ENCODE assay signal across 8 mouse cellular contexts in the genomic region with DNA sequence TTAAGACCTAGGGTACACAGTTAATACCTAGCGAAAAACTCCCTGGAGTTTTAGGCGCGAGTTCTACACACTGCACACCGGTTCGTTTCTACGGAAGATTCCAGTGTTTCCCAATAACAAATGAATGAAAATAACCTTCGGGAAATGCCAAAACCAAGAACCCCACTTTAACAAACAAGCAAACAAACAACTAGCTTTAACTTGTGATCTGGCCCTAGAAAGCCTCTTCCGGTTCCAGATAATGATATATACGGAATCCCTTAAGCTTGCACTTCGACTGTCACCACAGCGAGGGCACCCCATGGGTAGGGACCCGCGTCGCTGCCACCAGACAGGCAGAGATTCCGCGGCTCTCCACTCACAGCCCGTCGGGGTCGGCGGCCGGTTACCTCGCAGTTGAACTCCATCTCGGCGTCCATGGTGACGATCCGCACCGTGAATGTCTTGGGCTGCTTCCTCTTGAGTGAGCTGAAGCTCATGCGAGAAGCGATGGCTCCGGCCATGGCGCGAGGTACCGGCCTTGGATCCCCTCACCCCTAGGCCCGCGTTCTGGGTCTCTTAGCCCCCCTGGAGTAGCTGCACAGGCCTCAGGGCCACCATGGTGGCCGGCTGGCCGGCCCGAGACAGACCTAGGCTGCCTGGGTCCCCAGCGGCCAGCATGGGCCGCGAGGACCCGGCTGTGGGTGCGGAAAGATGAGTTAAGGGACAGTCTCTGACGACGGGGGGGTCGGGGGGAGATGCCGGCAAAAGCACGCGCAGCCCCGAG. TPM values are rescaled to one million over a fixed set of nuclear protein-coding genes. Genes with fewer than 3 reads are reported as not detected.
DNase-seq lines count a peak whose midpoint lies in the region; ATAC-seq lines count a peak whose summit lies in the region.

No protein-coding gene starts in this region.

- no peak for DNase-seq in neural tube, embryonic 11.5 days (ENCODE audit: low spot score)
- DNase-seq in neural tube, embryonic 10.5 days (ENCODE audit: extremely low spot score, low spot score), result no peak
- peak; percentile 39 for DNase-seq in gastrocnemius, postnatal 14 days
- peak; percentile 63 for DNase-seq in kidney, adult 18-20 months

- peak; percentile 69 for ATAC-seq in neural tube, embryonic 11.5 days (ENCODE audit: insufficient read depth, low FRiP score, low TSS enrichment)
- ATAC-seq in common myeloid progenitor, adult 5-6 weeks (replicated peaks; ENCODE audit: low read depth, poor library complexity, severe bottlenecking), result peak; percentile 22
- peak; percentile 11 for ATAC-seq in liver, embryonic 12.5 days
- peak; percentile 51; the same call in 1 of the 2 replicates for ATAC-seq in monocyte, adult 5-6 weeks (replicated peaks; ENCODE audit: insufficient number of reproducible peaks, low FRiP score, low TSS enrichment, poor library complexity, severe bottlenecking)
- ATAC-seq in stomach, embryonic 16.5 days (ENCODE audit: insufficient read depth, low FRiP score), result peak; percentile 12

- H3K27me3 ChIP-seq in neural tube, embryonic 11.5 days (ENCODE audit: control insufficient read depth, insufficient read depth, low read length), result no peaks in the 10 kb centered on the region
- H3K27me3 ChIP-seq in liver, embryonic 12.5 days (replicated peaks), result no peaks in the 10 kb centered on the region
- no peaks in the 10 kb centered on the region for H3K27me3 ChIP-seq in stomach, embryonic 16.5 days (ENCODE audit: control insufficient read depth, insufficient read depth, low read length)

- H3K36me3 ChIP-seq in neural tube, embryonic 11.5 days (ENCODE audit: control insufficient read depth, insufficient read depth, low read length), result no peaks in the 10 kb centered on the region
- H3K36me3 ChIP-seq in liver, embryonic 12.5 days, result peaks cover 6% of the 10 kb centered on the region; the same call in 1 of the 2 replicates
- no peaks in the 10 kb centered on the region for H3K36me3 ChIP-seq in stomach, embryonic 16.5 days (ENCODE audit: control insufficient read depth, insufficient read depth, low read length)

- peak overlapping the region; percentile 95 for H3K9ac ChIP-seq in neural tube, embryonic 11.5 days (ENCODE audit: low read length)
- peak overlapping the region; percentile 100 for H3K9ac ChIP-seq in liver, embryonic 12.5 days
- H3K9ac ChIP-seq in stomach, embryonic 16.5 days (ENCODE audit: low read length), result peak overlapping the region; percentile 99

- no peaks in the 10 kb centered on the region for H3K9me3 ChIP-seq in neural tube, embryonic 11.5 days (ENCODE audit: control insufficient read depth, low read length)
- no peaks in the 10 kb centered on the region for H3K9me3 ChIP-seq in liver, embryonic 12.5 days (replicated peaks)
- H3K9me3 ChIP-seq in stomach, embryonic 16.5 days (replicated peaks; ENCODE audit: control insufficient read depth, low read length), result no peaks in the 10 kb centered on the region

- H3K4me3 ChIP-seq in neural tube, embryonic 11.5 days (ENCODE audit: low read depth, low read length), result peak overlapping the region; percentile 89
- peak overlapping the region; percentile 99 for H3K4me3 ChIP-seq in liver, embryonic 12.5 days
- H3K4me3 ChIP-seq in stomach, embryonic 16.5 days (replicated peaks; ENCODE audit: low read length), result peak overlapping the region; percentile 100

- H3K4me2 ChIP-seq in neural tube, embryonic 11.5 days (ENCODE audit: low read depth), result peak overlapping the region; percentile 65
- H3K4me2 ChIP-seq in liver, embryonic 12.5 days, result peak overlapping the region; percentile 92
- peak overlapping the region; percentile 57 for H3K4me2 ChIP-seq in stomach, embryonic 16.5 days (ENCODE audit: low read depth, low read length)

- intact Hi-C loops in gastrocnemius, postnatal 14 days (cut with DNase I; ENCODE audit: low total_unique reads), result no loop called here

- H3K4me1 ChIP-seq in neural tube, embryonic 11.5 days (ENCODE audit: control insufficient read depth, insufficient read depth, low read length), result peaks cover 6% of the 10 kb centered on the region; the same call in 1 of the 2 replicates
- peaks cover 29% of the 10 kb centered on the region for H3K4me1 ChIP-seq in liver, embryonic 12.5 days
- H3K4me1 ChIP-seq in stomach, embryonic 16.5 days (ENCODE audit: control insufficient read depth, insufficient read depth, low read length), result 0 out of 2 replicates have a peak, but pooled peaks cover 12% of the 10 kb centered on the region

- WGBS in neural tube, embryonic 11.5 days, result under 1% methylated on average over 50 of the region's 50 CpGs
- under 1% methylated on average over 50 of the region's 50 CpGs for WGBS in liver, embryonic 12.5 days (ENCODE audit: insufficient replicate concordance)
- WGBS in stomach, embryonic 16.5 days, result 1% methylated on average over 50 of the region's 50 CpGs

- peak overlapping the region; percentile 78 for H3K27ac ChIP-seq in neural tube, embryonic 11.5 days (ENCODE audit: low read depth, low read length)
- peak overlapping the region; percentile 86 for H3K27ac ChIP-seq in liver, embryonic 12.5 days
- peak overlapping the region; percentile 79 for H3K27ac ChIP-seq in stomach, embryonic 16.5 days (ENCODE audit: low read length)

RNA-seq across cellular contexts. Expression of gene Nf2, which starts 0.7 kb away (rescaled TPM):
- polyA plus RNA-seq in neural tube, embryonic 11.5 days (2014; fragmentation: Nextera tagmentation; extraction: Ambion mirVana), result 56.6 and 67.7 TPM in 2 replicates
- total RNA-seq in common myeloid progenitor, adult 5-6 weeks (2017), result 72.8 and 88.8 TPM in 2 replicates
- total RNA-seq in gastrocnemius, postnatal 14 days (2021), result 10 to 100 TPM; 35.2 to 40.9 TPM
- 29.5 and 33.0 TPM in 2 replicates for polyA plus RNA-seq in liver, embryonic 12.5 days (2016; fragmentation: Nextera tagmentation; extraction: Ambion mirVana)
- total RNA-seq in monocyte, adult 5-6 weeks (2017), result 40.6 to 78.6 TPM (median 70.4 TPM) in 3 replicates
- 39.6 and 43.4 TPM in 2 replicates for polyA plus RNA-seq in stomach, embryonic 16.5 days (2015; fragmentation: Nextera tagmentation; extraction: Ambion mirVana)

RNA-seq across cellular contexts. Expression of gene Nipsnap1, which starts 25.1 kb away (rescaled TPM):
- polyA plus RNA-seq in neural tube, embryonic 11.5 days (2014; fragmentation: Nextera tagmentation; extraction: Ambion mirVana), result 80.4 and 82.9 TPM in 2 replicates
- total RNA-seq in common myeloid progenitor, adult 5-6 weeks (2017), result 18.0 and 18.3 TPM in 2 replicates
- total RNA-seq in gastrocnemius, postnatal 14 days (2021), result under 1 TPM; 0.84 to 0.90 TPM
- 68.0 and 76.6 TPM in 2 replicates for polyA plus RNA-seq in liver, embryonic 12.5 days (2016; fragmentation: Nextera tagmentation; extraction: Ambion mirVana)
- 3.4 to 12.7 TPM (median 4.8 TPM) in 3 replicates for total RNA-seq in monocyte, adult 5-6 weeks (2017)
- polyA plus RNA-seq in stomach, embryonic 16.5 days (2015; fragmentation: Nextera tagmentation; extraction: Ambion mirVana), result 53.4 and 57.0 TPM in 2 replicates

RNA-seq across cellular contexts. Expression of gene Thoc5, which starts 46.5 kb away (rescaled TPM):
- polyA plus RNA-seq in neural tube, embryonic 11.5 days (2014; fragmentation: Nextera tagmentation; extraction: Ambion mirVana), result 56.5 and 61.1 TPM in 2 replicates
- total RNA-seq in common myeloid progenitor, adult 5-6 weeks (2017), result 54.0 and 58.7 TPM in 2 replicates
- total RNA-seq in gastrocnemius, postnatal 14 days (2021), result 10 to 100 TPM; 11.4 to 13.0 TPM
- 27.8 and 28.1 TPM in 2 replicates for polyA plus RNA-seq in liver, embryonic 12.5 days (2016; fragmentation: Nextera tagmentation; extraction: Ambion mirVana)
- 32.0 to 53.6 TPM (median 48.2 TPM) in 3 replicates for total RNA-seq in monocyte, adult 5-6 weeks (2017)
- polyA plus RNA-seq in stomach, embryonic 16.5 days (2015; fragmentation: Nextera tagmentation; extraction: Ambion mirVana), result 29.8 and 30.3 TPM in 2 replicates

Comparison
In these comparisons a context has a peak if more than half of its experiments do, and no peak if none do; other contexts are left out.
1. ATAC-seq: peak in every context shown above with its lines; median percentile 69 in neural tube, embryonic 11.5 days; 51 in monocyte, adult 5-6 weeks; 22 in common myeloid progenitor, adult 5-6 weeks; 12 in stomach, embryonic 16.5 days; 11 in liver, embryonic 12.5 days.
2. DNase-seq: peak in gastrocnemius, postnatal 14 days (single experiment) and kidney, adult 18-20 months (single experiment); none in neural tube, embryonic 11.5 days (single experiment) and neural tube, embryonic 10.5 days (single experiment).
3. Peak in every context shown above with its lines, with median percentiles within 50 percentile points of each other: H3K27ac ChIP-seq, H3K4me2 ChIP-seq, H3K4me3 ChIP-seq and H3K9ac ChIP-seq.